Mouse (Mus musculus) right cerebral cortex, postnatal 36 days (tissue): ENCODE data around the gene Fam227a.

Source experiments
- DNase-seq, 2 experiments: peaks; one replicate each; pipeline ENCODE4 v3.0.0; 2022; ENCODE audit warnings: low spot score in 2 of 2, mixed read lengths in 1 of 2

Gene Fam227a

GRCm38 (mm10) chr15:79617135-79617534, 41.6 kb downstream of the Fam227a start:
- no peak for DNase-seq

DNA sequence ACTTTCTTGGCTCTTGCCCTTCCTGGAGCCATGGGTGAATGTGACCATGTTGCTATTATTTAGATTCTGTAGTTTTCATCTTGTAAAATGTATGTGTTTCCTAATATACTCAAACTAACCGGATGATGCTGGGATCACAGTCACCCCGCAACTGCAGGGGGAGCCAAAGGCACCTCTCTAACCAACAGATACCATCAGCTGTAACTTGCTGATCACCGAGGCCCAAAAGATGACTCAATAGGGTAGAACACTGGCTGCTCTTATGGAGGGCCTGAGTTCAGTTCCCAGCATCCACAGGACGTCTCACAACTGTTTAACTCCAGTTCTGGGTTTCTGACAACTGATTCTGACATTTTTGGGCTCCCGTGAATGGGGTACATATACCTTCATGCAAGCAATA, 42.0 kb downstream of the Fam227a start:
- DNase-seq: no peak

- DNase-seq: no peak
Measured at GRCm38 (mm10) chr15:79615501-79615900, 43.3 kb downstream of the Fam227a start.

DNA sequence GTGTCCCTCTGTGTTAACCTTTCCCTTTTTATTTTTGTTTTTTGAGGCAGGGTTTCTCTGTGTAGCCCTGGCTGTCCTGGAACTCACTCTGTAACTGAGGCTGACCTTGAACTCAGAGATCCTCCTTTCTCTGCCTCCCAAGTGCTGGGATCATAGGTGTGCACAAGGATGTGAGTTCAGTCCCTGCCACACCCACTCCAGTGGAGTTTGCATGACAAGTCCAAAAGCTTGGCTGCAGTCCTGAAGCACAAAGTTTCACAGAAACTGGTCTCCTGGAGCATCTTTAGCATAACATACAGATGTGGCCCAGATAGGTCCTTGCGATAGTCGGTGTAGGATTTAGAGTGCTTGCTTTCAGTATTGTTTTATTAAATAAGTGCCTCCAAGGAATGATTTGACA, 49.5 kb downstream of the Fam227a start:
- DNase-seq: no peak

- peak in 1 of 2 experiments; percentile 55 for DNase-seq
Measured at GRCm38 (mm10) chr15:79608214-79608613, 50.5 kb downstream of the Fam227a start.

GRCm38 (mm10) chr15:79607757-79608156, 51.0 kb downstream of the Fam227a start:
- no peak for DNase-seq

DNA sequence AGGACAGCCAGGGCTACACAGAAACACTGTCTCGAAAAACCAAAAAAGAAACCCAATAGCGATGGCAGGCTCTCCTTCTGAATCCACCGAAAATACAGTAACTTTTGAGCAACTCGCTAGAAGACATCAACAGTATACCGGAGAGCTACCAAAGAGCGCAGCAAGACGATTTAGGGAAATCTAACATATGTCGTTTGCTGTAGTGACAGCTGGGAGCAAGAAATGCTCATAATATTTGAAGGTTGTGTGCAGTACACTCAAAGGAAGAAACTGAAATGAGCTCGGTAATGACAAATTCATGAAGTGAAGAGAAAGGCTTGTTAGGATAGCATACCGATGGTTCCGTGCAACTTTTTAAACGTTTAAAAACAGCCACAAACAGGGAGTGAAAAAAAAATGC, 52.6 kb downstream of the Fam227a start:
- no peak for DNase-seq

- no peak for DNase-seq
Measured at GRCm38 (mm10) chr15:79604990-79605665, 53.6 kb downstream of the Fam227a start, which contains the start of gene Dmc1. Gene Dmc1, minus strand, starts transcription at chr15:79605109.

- DNase-seq: peak; percentile 40 to 67
Measured at GRCm38 (mm10) chr15:79600176-79600575, 58.6 kb downstream of the Fam227a start.

- no peak for DNase-seq
Measured at GRCm38 (mm10) chr15:79598715-79599114, 60.0 kb downstream of the Fam227a start.

DNA sequence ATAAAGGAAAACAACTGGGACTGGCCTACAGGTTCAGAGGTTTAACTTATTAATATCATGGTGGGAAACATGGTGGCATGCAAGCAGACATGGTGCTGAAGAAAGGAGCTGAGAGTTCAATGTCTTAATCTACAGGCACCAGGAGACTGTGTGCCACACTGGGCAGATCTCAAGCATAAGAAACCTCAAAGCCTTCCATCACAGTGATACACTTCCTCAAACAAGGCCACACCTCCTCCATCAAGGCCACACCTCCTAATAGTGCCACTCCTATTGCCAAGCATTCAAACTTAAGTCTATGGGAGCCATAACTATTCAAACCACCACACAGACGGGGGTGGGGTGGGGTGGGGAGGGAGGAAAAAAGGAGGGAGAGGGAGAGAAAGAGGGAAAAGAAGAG, 77.2 kb downstream of the Fam227a start:
- DNase-seq: no peak

DNA sequence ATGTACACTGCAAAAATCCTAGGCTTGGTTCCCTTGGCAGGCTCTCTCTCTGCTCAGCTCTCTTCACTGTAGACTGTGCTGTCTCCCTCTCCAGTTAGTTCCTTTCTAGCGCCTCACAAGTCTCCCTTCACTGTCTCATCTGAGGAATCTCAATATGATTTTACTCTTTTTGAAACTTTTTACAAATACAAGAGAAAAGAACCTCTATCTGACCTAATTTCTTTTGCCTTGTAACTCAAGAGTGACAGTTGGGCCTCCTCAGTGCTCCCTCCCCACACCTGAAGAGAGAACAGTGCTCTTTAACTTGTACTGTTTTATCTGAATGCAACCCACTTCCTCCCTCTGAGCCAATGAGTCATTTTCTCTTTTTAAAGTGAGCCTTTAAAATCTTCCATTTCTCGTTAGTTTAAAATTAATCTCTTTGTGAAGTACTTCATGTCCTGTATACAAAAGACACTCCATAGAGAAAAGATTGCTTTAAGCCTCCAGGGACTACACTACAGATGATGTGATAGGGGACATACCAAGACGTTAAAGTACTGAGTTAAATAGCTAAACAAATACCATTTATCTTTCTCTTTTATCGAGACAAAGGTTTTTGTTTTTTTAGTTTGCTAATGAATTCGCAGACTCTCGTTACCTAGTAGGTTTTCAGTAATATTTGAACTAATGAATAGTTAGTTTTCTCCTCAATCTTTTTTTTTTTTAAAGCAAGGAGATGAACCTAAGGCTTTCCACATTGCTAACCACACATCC, 80.9 kb downstream of the Fam227a start:
- DNase-seq: peak; percentile 10 to 55

GRCm38 (mm10) chr15:79576947-79577346, 81.8 kb downstream of the Fam227a start:
- no peak for DNase-seq

- DNase-seq: peak in 1 of 2 experiments; percentile 25
Measured at GRCm38 (mm10) chr15:79575543-79576222, 83.1 kb downstream of the Fam227a start.

DNA sequence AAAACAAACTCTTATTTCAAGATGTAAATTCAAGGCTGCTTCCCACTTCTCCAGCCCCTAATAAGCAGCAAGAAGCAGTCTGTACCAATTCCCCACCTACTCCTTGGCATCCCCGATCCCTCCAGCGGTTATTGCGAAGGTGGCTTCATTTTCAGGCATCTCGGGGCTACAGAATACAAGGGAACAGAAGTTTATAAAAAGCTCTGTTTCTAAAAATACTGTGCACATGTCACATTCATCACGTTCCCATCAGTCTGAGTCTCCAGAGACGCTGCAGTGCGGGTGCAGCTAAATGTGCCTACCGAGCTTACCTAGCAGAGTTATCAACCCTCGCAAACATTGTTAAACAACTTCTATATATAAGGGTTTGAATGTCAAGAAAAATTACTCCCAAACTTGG, 96.3 kb downstream of the Fam227a start:
- peak; percentile 49 to 83 for DNase-seq

GRCm38 (mm10) chr15:79559649-79560048, 99.1 kb downstream of the Fam227a start:
- DNase-seq: no peak
